Mouse (Mus musculus) megakaryocyte-erythroid progenitor cell, adult 5-6 weeks (primary cell): Measurements from ENCODE around the gene Ap3s2. TPM values are rescaled to one million over a fixed set of nuclear protein-coding genes. Genes with fewer than 3 reads are reported as not detected.

ENCODE experiments used
- ATAC-seq: replicated peaks from 2 replicates; pipeline ENCODE4 v1.8.0; 2016; ENCODE audit warnings: mild to moderate bottlenecking, inconsistent platforms; ENCODE audit not compliant: severe bottlenecking, poor library complexity, low FRiP score, low TSS enrichment
- total RNA-seq, 2 experiments: library from RNA; stranded (forward) in 1 of 2; stranded (reverse) in 1 of 2; fragments of 200-1000, 215-1000 nt in 1 of 2; fragments of >200 nt in 1 of 2; fragmentation: Nextera tagmentation in 1 of 2; gene quantifications; 2 replicates each; pipeline ENCODE4 v1.2.3; 2014 to 2017

Gene Ap3s2
- total RNA-seq, 2 experiments from 2014 or later = 9.5 to 20.0 TPM

GRCm38 (mm10) chr7:79892576-79893428, 27.6 kb downstream of the Ap3s2 start:
- ATAC-seq = no peak

GRCm38 (mm10) chr7:79890436-79891221, 29.8 kb downstream of the Ap3s2 start:
- no peak for ATAC-seq

DNA sequence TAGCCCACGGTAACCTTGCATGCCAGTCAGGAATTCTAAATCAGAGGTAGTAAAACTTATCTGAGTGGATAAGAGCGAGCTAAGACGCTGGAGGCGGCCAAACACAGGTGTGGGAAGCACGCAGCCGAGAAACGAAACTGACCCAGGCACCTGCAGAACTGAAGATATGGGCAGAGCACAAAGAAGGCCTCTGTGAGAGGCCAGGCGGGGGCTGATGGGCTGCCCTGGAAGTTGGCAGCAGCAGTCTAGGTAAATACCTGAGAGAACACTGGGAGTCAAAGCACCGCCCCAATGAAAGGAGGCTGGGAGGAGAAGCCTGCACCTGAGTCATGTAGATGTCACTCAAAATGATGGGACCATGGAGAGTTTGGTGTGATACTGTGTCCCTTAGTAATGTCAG, 31.8 kb downstream of the Ap3s2 start:
- no peak for ATAC-seq

- ATAC-seq = no peak
These were observed 36.7 kb downstream of the Ap3s2 start for GRCm38 (mm10) chr7:79883613-79884334.

DNA sequence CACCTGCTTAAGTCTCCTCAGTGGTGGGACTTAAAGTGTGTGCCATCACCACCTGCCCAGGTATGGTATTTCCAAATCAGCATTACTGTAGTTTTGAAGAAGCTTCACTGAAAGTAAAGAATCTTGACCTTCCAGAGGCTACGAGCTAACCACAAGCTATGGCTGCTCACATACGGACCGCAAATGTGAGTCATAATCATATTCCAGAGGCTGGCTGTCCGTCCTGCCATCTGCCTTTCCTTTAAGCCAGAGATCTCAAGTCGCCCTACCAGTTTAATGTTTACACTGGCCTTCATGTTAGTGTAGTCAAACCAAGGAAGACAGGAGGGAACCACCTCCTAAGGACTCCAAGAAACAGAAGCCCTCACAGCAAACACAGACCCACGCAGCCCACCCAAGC, 38.5 kb downstream of the Ap3s2 start:
- ATAC-seq = no peak

DNA sequence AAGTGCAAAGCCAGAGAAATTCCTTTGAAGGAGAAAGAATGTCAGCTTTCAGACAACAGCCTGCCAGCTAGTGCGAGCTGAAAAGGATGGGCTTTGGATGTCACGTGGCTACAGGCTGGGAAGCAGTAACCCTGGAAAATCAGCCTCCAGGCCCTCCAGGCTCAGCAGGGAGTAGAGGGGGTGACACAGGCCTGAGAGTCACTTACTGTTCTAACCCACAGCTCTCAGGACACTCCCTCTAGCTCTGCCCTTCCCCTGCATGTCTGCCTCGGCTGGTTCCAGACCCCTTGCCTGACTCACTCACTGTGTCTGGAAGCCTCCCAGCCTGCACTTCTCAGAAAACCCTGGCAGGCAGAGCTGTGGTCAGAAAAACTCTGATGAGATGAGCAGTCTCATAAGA, 39.5 kb downstream of the Ap3s2 start:
- ATAC-seq = no peak

- no peak for ATAC-seq
These were observed 40.4 kb downstream of the Ap3s2 start for GRCm38 (mm10) chr7:79880033-79880432.

DNA sequence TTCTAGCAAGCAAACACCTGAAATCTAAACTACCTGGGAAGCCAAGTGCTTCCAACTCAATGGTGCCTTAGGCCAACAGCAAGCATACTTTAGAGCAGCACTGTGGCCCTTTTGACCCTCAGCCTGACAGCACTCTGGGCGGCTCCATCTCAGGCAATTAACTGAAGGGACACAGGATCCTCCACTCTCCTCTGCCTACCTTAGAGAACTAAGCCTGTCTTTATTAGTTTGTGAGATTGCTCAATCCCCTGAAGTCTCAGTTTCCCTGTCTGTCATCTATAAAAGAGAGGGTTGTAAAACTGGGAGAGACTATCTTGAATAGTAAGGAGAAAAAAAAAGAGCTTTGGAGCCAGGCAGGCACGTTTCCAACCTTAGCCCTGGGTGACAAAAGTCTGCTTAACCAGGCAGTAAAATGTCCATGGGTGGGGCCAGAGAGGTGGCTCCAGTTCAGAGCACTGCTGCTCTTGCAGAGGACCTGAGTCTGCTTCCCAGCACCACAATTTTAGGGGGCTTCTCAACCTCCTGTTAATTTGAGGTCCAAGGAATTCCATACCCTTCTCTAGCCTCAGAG, 41.9 kb downstream of the Ap3s2 start:
- no peak for ATAC-seq

DNA sequence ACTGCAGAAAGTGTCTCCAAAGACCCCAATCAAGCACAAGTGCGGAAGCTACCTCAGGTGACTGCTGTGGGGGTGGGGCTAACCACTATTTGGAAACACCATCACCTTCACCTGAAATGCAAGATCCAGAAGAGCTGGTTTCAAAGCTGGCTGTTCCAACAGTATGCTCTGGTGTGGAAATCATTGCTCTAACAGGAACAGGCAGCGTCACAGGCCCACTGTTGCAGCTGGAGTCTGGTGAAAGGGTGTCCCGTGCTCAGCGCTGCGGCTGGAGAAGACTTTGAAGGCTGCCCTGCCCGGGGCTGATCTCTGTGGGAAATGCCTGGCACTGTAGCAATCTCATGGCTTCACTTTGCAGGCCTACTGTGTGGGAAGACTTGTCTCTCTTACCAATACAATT, 47.0 kb downstream of the Ap3s2 start:
- no peak for ATAC-seq

GRCm38 (mm10) chr7:79871797-79872345, 48.6 kb downstream of the Ap3s2 start:
- ATAC-seq = no peak

- no peak for ATAC-seq
These were observed 51.3 kb downstream of the Ap3s2 start for GRCm38 (mm10) chr7:79869072-79869719.

DNA sequence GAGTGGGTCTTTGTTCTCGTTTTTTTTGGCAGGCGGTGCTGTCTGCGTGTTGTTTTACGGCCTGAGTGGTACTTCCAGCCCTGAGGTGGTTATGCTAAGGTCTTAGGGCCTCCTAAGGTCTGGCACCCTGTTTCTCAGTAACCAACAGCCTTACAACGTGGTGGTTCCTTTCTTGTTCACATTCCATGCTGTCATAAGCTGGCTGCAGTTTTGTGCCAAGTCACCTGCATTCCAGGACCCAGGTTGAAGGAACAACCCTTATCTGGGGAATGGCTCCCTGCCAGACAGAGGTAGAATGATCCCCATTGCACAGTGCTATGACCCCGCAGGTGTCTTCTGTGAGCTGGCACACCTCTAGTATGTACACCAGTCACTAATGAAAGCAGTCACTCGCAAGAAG, 52.0 kb downstream of the Ap3s2 start:
- no peak for ATAC-seq

GRCm38 (mm10) chr7:79867861-79868260, 52.6 kb downstream of the Ap3s2 start:
- ATAC-seq = no peak

DNA sequence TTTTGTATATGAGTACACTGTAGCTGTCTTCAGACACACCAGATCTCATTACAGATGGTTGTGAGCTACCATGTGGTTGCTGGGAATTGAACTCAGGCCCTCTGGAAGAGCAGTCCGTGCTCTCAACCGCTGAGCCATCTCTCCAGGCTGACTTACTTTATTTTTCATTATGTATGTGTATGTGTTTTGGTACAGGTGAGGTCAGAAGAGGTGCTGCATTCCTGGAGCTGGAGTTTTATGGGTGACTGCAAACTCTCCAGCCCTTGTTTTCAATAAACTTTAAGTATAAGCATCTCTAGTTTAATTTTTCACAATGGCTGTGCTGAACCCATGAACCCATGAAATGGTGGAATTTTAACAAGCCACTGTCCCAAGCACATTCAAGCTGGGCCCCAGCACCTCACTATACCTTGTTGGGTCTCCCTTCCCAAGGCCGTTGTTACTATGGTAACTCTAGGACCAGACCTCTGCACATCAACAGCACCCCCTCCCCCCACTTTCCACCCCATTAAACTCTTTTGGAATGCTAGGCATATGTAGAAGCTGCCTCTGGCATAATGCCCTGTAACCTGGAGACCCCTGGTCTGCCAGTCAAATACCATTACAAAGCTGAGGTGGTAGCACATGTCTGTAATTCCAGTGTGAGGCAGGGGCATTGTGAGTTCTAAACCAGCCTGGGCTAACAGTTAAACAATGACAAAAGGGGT, 54.0 kb downstream of the Ap3s2 start:
- no peak for ATAC-seq

DNA sequence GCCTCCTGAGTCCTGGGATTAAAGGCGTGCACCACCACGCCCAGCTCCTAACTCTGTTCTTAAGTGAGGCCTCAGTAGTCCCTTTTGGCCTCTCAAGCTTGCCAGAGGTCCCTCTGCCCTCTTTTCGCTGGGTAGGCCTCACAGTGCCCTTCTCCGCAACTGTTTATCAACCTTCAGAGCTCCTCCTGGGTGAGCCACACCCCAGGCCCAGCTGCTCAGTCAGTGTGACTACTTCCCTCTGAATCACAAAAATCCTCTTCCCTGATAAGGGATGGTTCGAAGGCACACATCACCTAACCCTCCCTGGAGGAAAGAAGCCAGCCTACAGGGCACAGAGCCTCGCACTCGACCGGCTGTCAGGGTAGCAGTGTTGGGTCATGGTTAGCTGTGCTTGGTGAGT, 58.7 kb downstream of the Ap3s2 start:
- 0 out of 2 replicates have a peak, but pooled peaks have one; percentile 41 for ATAC-seq

DNA sequence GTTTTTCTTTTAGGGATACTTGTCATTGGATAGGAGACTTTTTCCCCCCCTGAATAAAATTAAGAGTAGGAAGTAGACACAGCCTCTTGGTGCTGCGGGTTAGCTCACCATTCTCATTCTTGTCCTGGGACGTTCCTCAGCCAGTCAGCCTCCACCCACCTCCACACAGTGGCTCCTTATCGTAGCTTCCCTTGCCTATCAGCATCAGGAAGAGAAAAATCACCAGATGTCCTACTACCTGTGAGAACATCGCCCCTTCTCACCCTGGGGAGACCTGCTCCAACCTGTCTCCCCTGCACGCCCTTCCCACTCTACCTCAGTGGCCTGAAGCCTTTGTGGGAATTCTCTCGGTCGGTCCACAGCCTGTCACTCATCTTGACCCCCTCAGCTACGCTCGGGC, 59.6 kb downstream of the Ap3s2 start, which contains the start of gene Anpep:
Anpep (minus strand) TSS at position 249 of the 400 bp plus-strand sequence.
- no peak for ATAC-seq

- 0 out of 2 replicates have a peak, but pooled peaks have one; percentile 22 for ATAC-seq
These were observed 61.4 kb downstream of the Ap3s2 start for GRCm38 (mm10) chr7:79858956-79859630.
